Mouse (Mus musculus) monocyte, adult 59 days (primary cell): ENCODE data around the gene Rsph4a. TPM values are rescaled to one million over a fixed set of nuclear protein-coding genes. Genes with fewer than 3 reads are reported as not detected.

Experiments
- total RNA-seq, 2 experiments: library from RNA; stranded (reverse); gene quantifications; one replicate each; pipeline ENCODE4 v1.2.4; 2023

Gene Rsph4a
- not detected for total RNA-seq

DNA sequence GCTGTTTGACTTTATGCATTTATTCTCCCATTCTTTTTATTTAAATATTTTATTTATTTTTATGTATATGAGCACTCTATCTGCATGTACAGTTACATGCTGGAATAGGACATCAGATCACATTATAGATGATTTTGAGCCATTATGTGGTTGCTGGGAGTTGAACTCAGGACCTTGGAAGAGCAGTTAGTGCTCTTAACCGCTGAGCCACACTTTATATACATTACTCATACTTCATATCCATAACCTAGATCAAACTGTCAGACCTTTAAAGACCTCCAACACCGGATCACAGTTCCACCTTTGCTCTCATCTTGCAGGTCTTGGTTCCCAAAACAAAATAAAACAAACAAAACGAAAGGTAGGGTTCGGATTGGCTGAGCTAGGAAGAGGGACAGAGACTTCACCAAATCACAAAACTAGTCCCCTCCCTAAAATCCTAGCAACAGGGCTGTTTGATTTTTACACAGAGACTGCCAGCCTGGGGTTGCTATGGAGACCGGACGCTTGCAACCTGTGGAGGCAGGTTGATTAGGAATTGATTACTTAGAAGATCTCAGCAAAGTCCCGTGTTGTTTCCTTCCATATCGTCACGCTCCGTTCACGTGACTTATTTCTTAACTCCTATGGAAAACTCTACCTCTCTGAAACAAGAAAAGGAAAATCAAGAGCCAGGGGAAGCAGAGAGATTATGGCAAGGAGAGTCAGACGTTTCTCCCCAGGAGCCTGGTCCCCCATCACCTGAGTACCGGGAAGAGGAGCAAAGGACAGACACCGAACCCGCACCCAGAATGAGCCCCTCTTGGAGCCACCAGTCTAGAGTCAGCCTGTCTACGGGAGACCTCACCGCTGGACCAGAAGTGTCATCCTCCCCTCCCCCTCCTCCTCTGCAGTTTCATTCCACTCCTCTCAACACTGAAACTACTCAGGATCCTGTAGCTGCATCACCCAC is at the start of gene Rsph4a:
TSS of gene Rsph4a (plus strand) at position 582 of the 952 bp plus-strand sequence.

DNA sequence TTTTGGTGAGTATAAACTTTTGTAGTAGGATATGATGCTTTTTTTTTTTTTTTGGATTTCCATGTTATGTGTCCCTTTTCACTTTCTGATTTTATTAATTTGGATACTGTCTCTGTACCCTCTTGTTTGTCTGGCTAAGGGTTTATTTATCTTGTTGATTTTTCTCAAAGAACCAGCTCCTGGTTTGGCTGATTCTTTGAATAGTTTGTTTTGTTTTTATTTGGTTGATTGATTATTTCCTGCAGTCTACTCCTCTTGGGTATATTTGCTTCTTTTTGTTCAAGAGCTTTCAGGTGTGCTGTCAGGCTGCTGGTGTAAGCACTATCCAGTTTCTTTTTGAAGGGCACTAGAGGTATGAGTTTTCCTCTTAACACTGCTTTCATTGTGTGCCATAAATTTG is 47.5 kb upstream of the Rsph4a start, which contains the start of gene Sult3a1:
TSS of gene Sult3a1 (plus strand) at position 301 of the 400 bp plus-strand sequence.

GRCm38 (mm10) chr10:33950803-33951583 is 46.1 kb downstream of the Rsph4a start, which contains the start of gene Zup1:
Gene Zup1 (minus strand): TSS chr10:33951269.

Other genes starting within 250 kb of the Rsph4a start
- not detected for gene Sult3a2, start 118.4 kb upstream of the Rsph4a start, total RNA-seq
- not detected for gene Sult3a1, start 47.4 kb upstream of the Rsph4a start, total RNA-seq
- 10 to 100 TPM; 56.3 to 71.6 TPM for gene Zup1, start 46.2 kb downstream of the Rsph4a start, total RNA-seq
- 10 to 100 TPM; 39.4 to 47.3 TPM for gene Rwdd1, start 114.5 kb downstream of the Rsph4a start, total RNA-seq
- not detected for gene Trappc3l, start 132.5 kb downstream of the Rsph4a start, total RNA-seq
- not detected for gene Calhm4, start 139.2 kb downstream of the Rsph4a start, total RNA-seq
- not detected for gene Calhm5, start 191.4 kb downstream of the Rsph4a start, total RNA-seq
- 10 to 100 TPM; 47.4 to 48.8 TPM for gene Calhm6, start 222.9 kb downstream of the Rsph4a start, total RNA-seq